Mouse (Mus musculus): ENCODE results near the gene Ubn1. TPM values are rescaled to one million over a fixed set of nuclear protein-coding genes. Genes with fewer than 3 reads are reported as not detected.
A peak's percentile ranks its signal among the peaks of the same experiment; 100 is the strongest.

Gene Ubn1
- total RNA-seq, 2 experiments from 2014 or later: 42.9 to 45.0 TPM

DNA sequence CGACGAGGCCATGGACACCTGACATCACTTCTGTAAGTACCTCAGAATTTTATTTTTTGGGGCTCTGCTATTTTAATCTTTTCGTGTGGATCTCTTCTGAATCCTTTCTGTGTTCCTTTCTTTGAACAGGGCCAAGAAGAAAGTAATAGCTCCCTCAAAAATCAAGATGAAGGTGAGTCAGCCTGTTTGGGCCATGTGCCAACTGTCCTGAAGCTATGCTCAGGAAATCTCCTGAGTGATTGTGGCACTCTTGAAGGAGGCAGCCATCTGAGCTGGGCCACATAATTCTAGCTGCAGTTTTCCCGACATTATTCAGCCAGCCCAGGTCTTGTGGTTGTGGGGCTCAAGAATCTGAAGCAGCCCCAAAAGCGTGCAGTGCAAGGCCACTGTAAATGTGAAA lies 24.5 kb downstream of the Ubn1 start:
- DNase-seq: no peak

DNA sequence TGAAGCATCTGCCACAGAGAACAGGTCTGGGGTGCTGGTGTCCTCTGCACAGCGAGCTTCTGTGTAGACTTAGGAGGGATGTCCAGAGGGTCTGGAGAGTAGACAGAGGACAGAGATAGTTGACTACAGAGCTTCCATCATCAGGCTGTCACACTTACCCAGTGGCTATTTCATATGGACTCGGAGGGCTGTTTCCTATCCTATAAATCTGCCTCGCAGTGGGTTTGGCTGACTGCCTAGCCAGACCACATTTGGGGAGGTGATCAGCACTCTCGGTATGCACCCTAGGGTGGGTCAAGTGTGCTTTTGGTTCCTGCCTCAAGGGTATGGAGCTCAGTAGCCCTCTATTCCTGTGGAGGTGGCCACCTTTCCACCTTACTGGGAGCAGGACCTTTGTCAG lies 35.3 kb downstream of the Ubn1 start:
- no peak for DNase-seq

DNA sequence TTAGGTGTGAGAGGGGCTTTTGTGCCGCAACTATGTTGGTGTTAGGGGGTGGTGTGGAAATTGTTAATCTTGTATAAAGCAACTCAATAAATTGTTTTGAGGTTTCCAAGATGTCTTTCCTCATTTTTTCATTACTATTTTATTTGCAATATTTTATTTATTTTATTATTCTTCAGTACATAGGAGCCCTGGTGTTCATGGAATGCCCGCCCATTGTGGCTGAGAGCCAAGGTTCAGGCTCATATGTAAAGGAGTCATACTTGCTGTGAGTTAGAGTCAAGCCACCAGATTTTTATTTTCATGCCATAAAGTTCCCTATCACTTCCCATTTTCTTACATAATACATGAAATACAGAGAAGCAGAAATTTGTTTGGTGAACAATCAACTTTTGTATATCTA lies 36.3 kb downstream of the Ubn1 start:
- DNase-seq: no peak

DNA sequence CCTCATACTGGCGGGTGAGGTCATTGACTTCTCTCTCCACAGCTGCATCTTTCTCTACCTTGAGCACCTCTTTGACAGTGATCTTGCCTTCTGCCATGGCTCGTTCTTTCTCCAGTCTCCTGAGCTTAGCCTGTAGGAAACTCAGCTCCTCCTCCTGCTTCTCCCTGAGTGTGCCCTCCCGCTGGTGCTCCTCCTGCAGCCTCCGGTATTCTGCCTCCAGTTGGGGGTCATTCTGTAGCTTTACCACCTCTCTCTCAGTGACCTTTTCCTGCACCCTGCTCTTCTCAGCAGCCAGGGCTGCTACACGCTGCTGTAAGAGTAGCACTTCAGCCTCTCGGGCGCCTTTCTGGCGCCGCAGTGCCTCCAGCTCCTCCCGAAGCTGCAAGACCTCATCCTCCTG lies 39.2 kb downstream of the Ubn1 start:
- DNase-seq: no peak

DNA sequence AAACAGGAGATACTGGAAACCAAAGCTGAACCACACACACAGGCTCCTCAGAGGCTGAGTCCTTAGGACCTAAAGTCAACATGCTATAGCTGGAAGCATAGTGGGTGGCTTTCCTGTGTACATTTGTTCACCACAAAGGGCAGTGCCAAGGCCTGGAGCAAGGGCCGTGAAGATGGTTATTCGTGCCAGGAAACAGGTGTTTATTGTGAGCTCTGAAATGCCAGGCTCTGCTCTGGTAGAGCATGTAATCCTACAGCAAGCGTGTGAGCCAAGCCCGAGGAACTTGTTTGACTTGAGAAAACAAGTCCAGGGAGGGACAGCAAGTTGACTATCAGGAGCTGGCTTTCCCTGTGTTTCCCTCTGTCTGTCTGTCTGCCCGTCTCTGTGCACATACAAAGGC lies 43.4 kb downstream of the Ubn1 start:
- no peak for DNase-seq

DNA sequence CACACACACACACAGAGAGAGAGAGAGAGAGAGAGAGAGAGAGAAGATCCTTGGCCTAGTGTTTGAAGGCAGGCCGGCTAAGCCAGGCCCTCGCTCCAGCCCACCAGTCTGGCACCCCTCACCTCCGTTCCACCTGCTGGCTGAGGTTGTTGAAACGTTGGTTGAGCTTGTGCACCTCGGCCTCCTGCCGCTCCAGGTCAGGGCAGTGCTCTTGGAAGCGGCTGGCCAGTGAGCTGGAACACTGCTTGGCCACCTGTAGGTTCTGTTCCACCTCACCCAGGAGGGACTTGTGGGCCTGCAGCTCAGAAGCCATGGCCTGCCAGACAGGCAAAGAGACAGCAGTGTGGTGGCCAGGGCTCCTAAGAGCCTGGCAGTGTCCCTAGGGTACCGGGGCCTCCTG lies 46.6 kb downstream of the Ubn1 start:
- DNase-seq: no peak

DNA sequence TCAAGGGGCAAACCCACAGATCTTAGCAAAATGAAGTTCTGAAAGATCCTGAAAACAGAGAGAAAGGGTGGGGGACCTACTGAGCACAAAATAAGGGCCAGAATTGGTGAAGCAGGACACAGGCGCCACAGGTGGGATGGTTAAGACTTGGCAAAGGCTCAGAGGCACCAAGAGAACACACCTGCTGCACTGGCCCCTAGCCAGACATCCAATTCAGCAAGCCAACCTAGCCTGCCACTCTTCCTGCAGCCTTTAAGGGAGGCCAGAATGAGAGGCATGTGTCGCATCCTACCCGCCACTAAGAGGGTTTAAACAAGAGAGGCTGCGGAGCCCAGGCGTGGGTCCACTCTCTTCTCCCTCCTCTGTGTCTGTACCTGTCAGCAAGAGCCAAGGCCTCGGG lies 51.1 kb downstream of the Ubn1 start:
- DNase-seq: no peak

DNA sequence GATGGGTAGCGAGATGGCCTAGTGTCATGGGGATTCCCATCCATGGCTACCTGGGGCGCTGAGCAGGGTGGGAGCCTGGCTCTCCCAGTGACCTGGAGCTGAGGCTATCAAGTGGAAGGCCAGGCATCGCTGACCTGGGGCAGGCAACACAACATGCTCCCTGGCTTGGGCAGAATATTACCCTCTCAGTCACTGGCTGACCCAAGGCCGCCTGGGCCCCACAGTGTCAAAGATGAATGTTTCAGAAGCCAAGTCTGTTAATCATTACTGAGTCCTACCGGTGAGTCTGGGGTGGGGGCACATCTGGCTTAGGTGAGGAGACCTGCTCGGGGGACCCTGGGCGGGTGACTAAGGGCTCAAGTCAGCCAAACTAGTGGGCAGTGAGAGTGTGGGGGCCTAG lies 60.0 kb downstream of the Ubn1 start:
- DNase-seq: no peak

DNA sequence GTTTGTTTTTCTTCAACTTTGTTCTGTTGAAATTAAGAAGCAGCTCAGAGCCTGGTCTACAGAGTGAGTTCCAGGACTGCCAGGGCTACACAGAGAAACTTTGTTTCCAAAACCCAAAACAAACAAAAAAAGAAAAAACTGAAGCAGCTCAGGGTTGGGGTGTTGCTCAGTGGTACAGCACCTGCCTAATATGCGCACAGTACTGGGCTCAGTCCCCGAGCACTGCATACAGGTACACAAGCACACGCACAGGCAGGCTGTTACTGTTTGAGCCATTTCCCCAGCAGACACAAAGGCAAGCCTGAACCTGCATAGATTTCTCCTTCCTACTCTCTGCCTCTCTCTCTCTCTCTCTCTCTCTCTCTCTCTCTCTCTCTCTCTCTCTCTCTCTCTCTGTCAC lies 61.2 kb downstream of the Ubn1 start:
- no peak for DNase-seq

DNA sequence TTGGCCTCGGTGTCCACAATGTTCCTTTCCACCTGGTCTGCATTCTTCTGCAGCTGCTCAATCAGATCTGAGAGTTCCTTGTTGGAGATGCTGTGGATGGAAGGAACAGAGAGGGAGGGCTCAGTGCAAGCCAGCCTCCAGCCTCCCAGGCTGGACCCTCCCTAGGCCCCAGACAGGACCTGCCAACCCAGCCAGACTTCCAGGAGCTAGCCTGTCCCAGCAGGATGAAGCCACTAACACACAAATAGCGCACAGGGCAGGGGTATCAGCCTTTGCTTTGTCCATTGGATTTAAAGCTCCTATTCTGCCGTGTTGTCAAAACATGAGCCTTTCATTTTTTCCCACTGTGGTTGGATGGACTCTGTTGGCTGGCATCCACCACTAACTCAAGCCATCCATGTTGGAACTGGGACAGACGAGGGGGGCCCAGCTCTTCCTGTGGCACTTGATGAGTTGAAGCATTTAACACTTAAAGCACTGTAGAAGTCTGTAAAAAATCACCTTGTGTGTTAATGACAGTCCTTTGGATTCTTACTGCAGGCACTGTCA lies 63.2 kb downstream of the Ubn1 start:
- DNase-seq: no peak

DNA sequence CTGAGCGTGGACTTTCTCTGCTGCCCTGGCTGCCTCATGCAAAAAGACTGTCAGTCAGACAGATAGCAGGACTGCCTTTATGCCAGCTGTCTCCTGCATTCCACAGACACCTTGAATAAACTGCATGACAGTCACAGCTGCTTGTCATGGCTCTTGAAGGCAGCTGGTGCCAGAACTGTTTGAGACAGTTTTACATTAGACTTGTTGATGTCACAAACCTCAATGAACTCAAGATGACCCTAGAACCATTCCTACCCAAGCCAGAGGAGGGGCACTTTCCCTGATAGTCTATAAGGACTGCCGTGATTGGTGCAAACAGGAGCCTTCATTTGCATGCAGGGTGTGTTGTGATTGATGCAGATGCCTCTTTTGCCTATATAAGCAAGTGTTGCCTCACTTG lies 63.7 kb downstream of the Ubn1 start:
- no peak for DNase-seq

DNA sequence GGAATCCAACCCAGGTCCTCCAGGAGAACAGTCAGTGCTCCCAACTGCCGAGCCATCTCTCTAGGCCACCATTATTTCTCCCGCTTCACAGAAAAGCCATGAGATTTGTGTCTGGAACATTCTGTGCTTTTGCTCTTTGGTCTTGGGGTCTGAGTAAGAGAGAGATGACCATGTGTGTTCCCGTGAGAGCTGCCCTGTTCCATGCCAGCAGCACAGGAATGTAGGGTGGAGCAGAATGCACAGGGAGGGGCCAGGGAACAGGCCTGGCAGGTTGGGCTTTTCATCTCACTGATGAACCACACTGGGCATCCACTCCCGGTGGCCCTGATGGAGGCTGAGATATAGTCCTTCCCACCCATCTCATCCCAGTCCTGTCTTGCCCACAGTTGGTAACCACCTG lies 69.5 kb downstream of the Ubn1 start:
- no peak for DNase-seq

DNA sequence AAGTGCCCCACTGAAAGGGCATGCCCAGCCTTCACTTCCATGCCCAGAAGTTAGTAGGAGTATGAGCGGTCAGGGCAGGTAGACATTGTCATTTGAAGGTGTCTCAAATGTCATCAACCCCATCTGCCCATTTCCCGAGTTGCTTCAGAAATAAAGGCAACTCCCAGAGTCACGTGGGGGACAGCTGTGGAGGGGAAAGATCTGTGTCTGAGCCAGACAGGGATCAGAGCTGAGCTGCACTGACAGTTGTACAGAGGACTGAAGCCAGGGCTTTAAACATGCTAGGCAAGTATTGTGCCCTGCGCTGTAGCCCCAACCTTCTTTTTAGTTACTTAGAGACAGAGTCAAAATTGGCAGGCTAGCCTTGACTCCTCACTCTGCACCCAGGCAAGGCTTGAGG lies 70.0 kb downstream of the Ubn1 start:
- no peak for DNase-seq

DNA sequence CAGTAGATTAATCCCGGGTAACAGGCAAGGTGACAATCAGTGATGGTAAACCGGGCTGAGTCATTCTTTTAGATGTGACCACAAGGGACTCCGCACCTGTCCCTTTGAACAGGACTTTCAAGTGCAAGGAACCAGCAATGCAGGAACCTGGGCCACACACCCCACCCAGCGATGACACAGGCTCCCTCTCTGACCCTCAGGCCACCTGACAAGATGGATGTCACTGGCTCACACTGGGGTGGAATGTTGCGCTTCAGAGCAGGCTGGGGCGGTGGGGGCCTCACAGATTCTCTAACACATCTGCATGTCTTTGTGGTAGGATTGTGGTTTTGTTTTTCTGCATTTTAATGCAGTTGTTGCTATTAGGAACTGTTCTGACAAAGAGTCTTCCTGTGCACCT lies 73.6 kb downstream of the Ubn1 start:
- DNase-seq: no peak

DNA sequence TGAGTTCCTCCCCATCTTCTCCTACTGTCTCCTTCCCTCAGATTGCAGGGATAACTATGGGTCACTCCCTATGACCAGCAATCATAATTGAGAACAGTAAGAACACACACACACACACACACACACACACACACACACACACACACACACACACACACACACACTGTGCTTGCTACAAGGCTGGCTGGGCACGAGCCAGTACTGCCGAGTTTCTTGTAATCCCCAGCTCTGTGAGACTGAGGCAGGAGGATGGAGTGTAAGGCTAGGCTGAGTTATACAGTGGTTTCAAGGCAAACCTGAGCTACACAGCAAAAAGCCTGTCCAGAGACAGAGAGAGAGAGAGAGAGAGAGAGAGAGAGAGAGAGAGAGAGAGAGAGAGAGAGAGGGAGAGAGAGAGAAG lies 80.3 kb downstream of the Ubn1 start:
- DNase-seq: no peak

DNA sequence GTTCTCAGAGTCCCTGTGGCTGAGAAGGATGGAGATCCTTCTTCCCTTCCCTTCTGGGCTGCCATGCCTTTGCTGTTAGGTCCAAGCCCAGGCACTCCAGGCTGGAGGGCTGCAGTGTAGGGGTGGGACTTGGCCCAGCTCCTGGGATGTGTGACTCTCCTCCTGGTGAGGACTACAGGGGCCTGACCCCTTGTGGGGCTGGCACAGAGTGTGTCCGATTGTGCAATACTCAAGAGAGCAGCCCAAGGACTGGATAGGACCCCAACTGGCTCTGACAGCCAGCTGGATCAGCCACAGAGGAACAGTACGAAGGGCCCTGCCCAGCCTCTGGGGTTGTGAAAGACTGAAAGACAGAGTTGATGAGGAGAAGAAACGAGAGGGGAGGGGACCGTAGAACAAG lies 80.9 kb downstream of the Ubn1 start:
- DNase-seq: no peak

DNA sequence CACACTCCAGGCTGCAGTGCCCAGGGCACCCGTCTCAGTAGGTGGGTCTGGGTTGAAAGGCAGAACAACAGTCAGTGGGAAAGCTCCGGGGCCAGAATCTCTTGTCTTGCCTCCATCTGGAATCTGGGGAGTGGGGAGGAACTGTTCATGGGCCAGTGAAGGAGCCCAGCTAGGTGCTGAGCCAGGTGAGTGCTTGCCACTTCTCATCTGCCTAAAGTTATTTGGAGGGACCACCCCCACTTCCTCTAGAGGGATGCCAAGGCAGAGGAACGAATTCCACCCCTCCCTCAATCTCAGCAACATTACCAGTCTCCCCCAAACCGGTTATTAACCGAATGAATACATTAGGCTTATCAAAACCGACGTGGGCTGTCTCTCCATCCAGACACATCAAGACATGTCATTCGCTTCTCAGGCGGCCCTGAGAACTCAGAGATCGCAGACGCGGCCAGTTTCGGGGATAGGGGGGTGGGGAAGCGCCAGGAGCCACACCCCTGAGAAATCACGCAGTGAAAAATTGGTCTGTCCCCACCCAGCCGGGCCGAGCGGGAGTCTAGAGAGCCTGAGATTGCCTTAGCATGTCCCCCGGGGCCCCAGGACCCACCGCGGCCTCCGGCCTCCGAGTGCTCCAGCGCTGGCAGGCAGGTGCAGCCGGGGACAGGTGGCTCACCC lies 81.5 kb downstream of the Ubn1 start:
- DNase-seq: no peak

DNA sequence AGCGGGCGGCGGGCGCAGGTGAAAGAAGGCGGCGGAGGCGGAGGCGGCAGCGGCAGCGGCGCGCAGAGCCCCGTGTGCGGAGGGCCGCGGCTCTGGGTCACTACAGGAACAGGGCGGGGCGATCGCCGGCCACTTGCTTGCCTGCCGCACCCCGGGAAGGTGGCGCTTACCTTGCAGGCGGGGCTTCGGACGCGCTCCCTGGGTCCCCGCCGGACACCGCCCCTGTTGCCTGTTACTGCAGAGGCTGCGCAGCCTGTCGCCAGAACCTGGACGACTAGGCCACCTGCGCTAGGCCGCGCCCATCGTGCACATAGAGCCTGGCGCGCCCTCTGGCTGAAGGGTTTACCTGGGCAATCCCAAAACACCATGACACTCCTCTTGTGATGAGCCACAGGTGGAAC lies 82.5 kb downstream of the Ubn1 start, which contains the start of gene Ppl:
TSS of gene Ppl (minus strand) at position 21 of the 401 bp plus-strand sequence.
- no peak for DNase-seq

DNA sequence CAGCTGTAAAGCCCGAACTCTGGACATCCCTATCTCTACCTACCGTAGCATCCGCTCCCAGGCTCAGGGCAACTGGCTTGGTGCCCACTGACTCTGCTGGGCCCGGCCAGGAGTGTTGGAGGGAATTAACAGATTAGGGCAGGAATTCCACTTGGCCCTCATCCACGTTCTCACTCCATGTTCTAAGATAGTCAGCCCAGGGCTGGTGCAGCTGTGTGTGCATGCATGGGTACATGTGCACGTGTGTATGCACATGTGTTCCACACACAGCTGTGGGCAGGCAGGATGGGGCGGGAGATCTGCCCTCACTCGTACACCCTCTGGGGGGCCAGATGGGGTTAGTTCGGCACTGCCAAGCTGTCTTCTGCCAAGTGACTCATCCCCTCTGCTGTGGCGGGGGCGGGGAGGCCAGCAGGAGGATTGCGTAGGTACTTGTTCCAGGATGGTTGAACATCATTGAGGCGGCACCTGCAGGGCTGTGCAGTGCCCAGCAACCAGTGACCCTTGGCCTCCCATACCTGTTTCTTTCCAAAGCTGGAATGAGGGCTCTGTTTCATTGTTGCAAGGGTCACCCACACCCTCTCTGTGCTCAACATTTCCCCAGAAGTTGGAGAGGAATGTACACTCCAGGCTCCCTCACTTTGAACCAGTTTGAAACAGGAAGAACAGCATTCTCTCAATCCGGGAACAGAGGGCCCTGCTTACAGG lies 84.9 kb downstream of the Ubn1 start:
- peak; percentile 55 to 62 for DNase-seq

DNA sequence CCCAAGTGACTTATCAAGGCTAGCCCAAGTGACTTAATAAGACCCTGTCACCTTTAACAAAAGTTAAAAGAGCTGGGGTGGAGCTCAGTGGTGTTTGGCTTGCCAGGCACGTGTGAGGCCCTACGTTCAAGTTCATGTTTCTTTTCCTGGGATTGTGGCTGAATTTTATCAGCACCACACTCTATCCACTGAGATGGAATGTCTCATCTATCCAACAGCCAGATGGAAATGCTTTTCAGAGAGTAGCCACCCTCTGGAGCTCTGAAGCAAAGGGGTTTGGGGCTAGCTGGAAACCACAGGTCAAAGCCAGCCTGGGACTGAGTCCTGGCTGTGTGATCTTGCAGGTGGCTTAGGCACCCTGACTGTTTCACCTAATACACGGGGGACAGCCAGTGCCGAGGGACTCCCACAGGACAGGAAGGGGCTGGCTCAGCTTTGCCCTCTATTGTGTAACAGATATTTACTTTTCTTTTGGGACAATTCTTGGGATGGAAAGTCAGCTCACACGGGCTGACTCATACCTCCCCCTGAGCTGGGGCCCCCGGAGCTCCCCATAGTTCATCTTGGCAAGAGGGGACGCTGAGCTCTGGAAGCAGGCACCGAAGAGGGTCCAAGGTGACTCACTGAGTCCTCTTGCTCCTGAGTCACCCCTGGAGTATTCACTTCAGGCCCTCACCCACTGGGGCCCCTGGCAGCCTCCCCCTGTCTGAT lies 85.8 kb downstream of the Ubn1 start:
- DNase-seq: no peak
